Mouse (Mus musculus): ENCODE results near the gene Asic2. TPM values are rescaled to one million over a fixed set of nuclear protein-coding genes. Genes with fewer than 3 reads are reported as not detected.

Asic2 gene
- total and polyA plus RNA-seq, 3 experiments, result not detected

GRCm38 (mm10) chr11:81135141-81135540 lies 833.1 kb downstream of the Asic2 start:
- H3K4me1 ChIP-seq (ENCODE audit: control insufficient read depth in 1 of 2, insufficient read depth in 2 of 2, low read length in 2 of 2), result no peaks in the 10 kb centered on the region
- no peaks in the 10 kb centered on the region for H3K27me3 ChIP-seq (ENCODE audit: control insufficient read depth in 1 of 2, insufficient read depth in 2 of 2, low read length in 2 of 2)
- no peaks in the 10 kb centered on the region for H3K9me3 ChIP-seq (replicated peaks; ENCODE audit: insufficient read depth, low read length)
- no peak for DNase-seq (ENCODE audit: low read depth, low spot score)
- H3K27ac ChIP-seq (ENCODE audit: control insufficient read depth, low read depth, low read length), result no peak overlapping the region
- no peaks in the 10 kb centered on the region for H3K36me3 ChIP-seq (ENCODE audit: control insufficient read depth in 1 of 2, insufficient read depth in 2 of 2, low read length in 2 of 2)
- H3K4me3 ChIP-seq (ENCODE audit: control insufficient read depth in 1 of 2, insufficient read depth in 1 of 2, low read depth in 2 of 2, low read length in 2 of 2), result no peak overlapping the region
- TF ChIP-seq MXI1 (IDR thresholded peaks at IDR 0.05; ENCODE audit: low read depth, low read length) (no peak), USF2 (IDR thresholded peaks at IDR 0.05; ENCODE audit: borderline replicate concordance in 1 of 2, insufficient read depth in 1 of 2, low read depth in 1 of 2, low read length in 2 of 2) (no peak), TBP (IDR thresholded peaks at IDR 0.05; ENCODE audit: low read depth, low read length) (no peak), ZC3H11A (IDR thresholded peaks at IDR 0.05; ENCODE audit: low read depth, low read length) (no peak), KAT2A (conservative IDR thresholded peaks at IDR 0.05; ENCODE audit: low read depth, low read length) (no peak), SMC3 (IDR thresholded peaks at IDR 0.05; ENCODE audit: low read depth, low read length) (no peak), CHD2 (IDR thresholded peaks at IDR 0.05; ENCODE audit: low read length) (no peak), GATA1 (IDR thresholded peaks at IDR 0.05; ENCODE audit: low read depth, low read length) (no peak), MYC (IDR thresholded peaks at IDR 0.05; ENCODE audit: low read depth, low read length) (no peak), RAD21 (IDR thresholded peaks at IDR 0.05; ENCODE audit: low read depth, low read length) (no peak), HCFC1 (IDR thresholded peaks at IDR 0.05; ENCODE audit: low read depth, low read length) (no peak), POLR2AphosphoS2 (IDR thresholded peaks at IDR 0.05; ENCODE audit: low read length) (no peak), MAZ (IDR thresholded peaks at IDR 0.05; ENCODE audit: low read depth, low read length) (no peak), SIN3A (IDR thresholded peaks at IDR 0.05; ENCODE audit: low read length) (no peak), CHD1 (IDR thresholded peaks at IDR 0.05; ENCODE audit: low read depth, low read length) (no peak), MAX (IDR thresholded peaks at IDR 0.05; ENCODE audit: low read length) (no peak), MAFK (IDR thresholded peaks at IDR 0.05; ENCODE audit: borderline replicate concordance, low read depth, low read length) (no peak), POLR2AphosphoS5 (IDR thresholded peaks at IDR 0.05; ENCODE audit: borderline replicate concordance, low read depth, low read length) (no peak)
- no peaks in the 10 kb centered on the region for H3K79me2 ChIP-seq (ENCODE audit: control insufficient read depth, insufficient read depth, low read length, poor library complexity)
- no peak overlapping the region for H3K9ac ChIP-seq (ENCODE audit: control insufficient read depth, low read depth, low read length, poor library complexity, severe bottlenecking)

GRCm38 (mm10) chr11:81133950-81134349 lies 834.3 kb downstream of the Asic2 start:
- H3K4me3 ChIP-seq (ENCODE audit: control insufficient read depth in 1 of 2, insufficient read depth in 1 of 2, low read depth in 2 of 2, low read length in 2 of 2), result no peak overlapping the region
- no peaks in the 10 kb centered on the region; the same call in 1 of the 2 replicates for H3K9me3 ChIP-seq (replicated peaks; ENCODE audit: insufficient read depth, low read length)
- no peaks in the 10 kb centered on the region for H3K79me2 ChIP-seq (ENCODE audit: control insufficient read depth, insufficient read depth, low read length, poor library complexity)
- TF ChIP-seq CTCF (IDR thresholded peaks at IDR 0.05 in 2 of 3, conservative IDR thresholded peaks at IDR 0.05 in 1 of 3; ENCODE audit: control insufficient read depth in 1 of 3, insufficient read depth in 1 of 3, low read depth in 2 of 3, low read length in 3 of 3, poor library complexity in 1 of 3, severe bottlenecking in 1 of 3) (no peak), UBTF (IDR thresholded peaks at IDR 0.05; ENCODE audit: borderline replicate concordance, insufficient read depth, low read depth, low read length) (no peak), ELF1 (IDR thresholded peaks at IDR 0.05; ENCODE audit: low read depth, low read length) (no peak), RAD21 (IDR thresholded peaks at IDR 0.05; ENCODE audit: low read depth, low read length) (no peak), POLR2AphosphoS5 (IDR thresholded peaks at IDR 0.05; ENCODE audit: borderline replicate concordance, low read depth, low read length) (no peak), MAFK (IDR thresholded peaks at IDR 0.05; ENCODE audit: borderline replicate concordance, low read depth, low read length) (no peak), MYB (IDR thresholded peaks at IDR 0.05; ENCODE audit: low read depth, low read length) (no peak), GATA1 (IDR thresholded peaks at IDR 0.05; ENCODE audit: low read depth, low read length) (no peak), GABPA (IDR thresholded peaks at IDR 0.05; ENCODE audit: low read depth, low read length) (no peak), USF1 (IDR thresholded peaks at IDR 0.05; ENCODE audit: low read depth, low read length) (no peak), KAT2A (conservative IDR thresholded peaks at IDR 0.05; ENCODE audit: low read depth, low read length) (no peak), POLR2AphosphoS2 (IDR thresholded peaks at IDR 0.05; ENCODE audit: low read length) (no peak), NRF1 (IDR thresholded peaks at IDR 0.05; ENCODE audit: insufficient read depth, low read depth, low read length, poor library complexity, severe bottlenecking) (no peak), TAL1 (IDR thresholded peaks at IDR 0.05; ENCODE audit: low read length) (no peak), RCOR1 (IDR thresholded peaks at IDR 0.05; ENCODE audit: low read depth, low read length) (no peak), MYC (IDR thresholded peaks at IDR 0.05; ENCODE audit: low read depth, low read length) (no peak), POLR2A (IDR thresholded peaks at IDR 0.05; ENCODE audit: control insufficient read depth in 1 of 2, insufficient read depth in 1 of 2, low read depth in 1 of 2, low read length in 2 of 2, poor library complexity in 1 of 2) (no peak), ZC3H11A (IDR thresholded peaks at IDR 0.05; ENCODE audit: low read depth, low read length) (no peak), NELFE (IDR thresholded peaks at IDR 0.05; ENCODE audit: low read depth, low read length) (no peak)
- H3K4me1 ChIP-seq (ENCODE audit: control insufficient read depth in 1 of 2, insufficient read depth in 2 of 2, low read length in 2 of 2), result no peaks in the 10 kb centered on the region
- H3K27ac ChIP-seq (ENCODE audit: control insufficient read depth, low read depth, low read length), result no peak overlapping the region
- no peaks in the 10 kb centered on the region for H3K27me3 ChIP-seq (ENCODE audit: control insufficient read depth in 1 of 2, insufficient read depth in 2 of 2, low read length in 2 of 2)
- H3K9ac ChIP-seq (ENCODE audit: control insufficient read depth, low read depth, low read length, poor library complexity, severe bottlenecking), result no peak overlapping the region
- DNase-seq (ENCODE audit: low read depth, low spot score), result no peak
- H3K36me3 ChIP-seq (ENCODE audit: control insufficient read depth in 1 of 2, insufficient read depth in 2 of 2, low read length in 2 of 2), result no peaks in the 10 kb centered on the region
